Mouse (Mus musculus) embryonic facial prominence, embryonic 15.5 days (tissue): ENCODE data around the gene Gm7233. TPM values are rescaled to one million over a fixed set of nuclear protein-coding genes. Genes with fewer than 3 reads are reported as not detected.
"Not testable (repeated sequence)": the region's sequence is repeated elsewhere in the genome, so short reads cannot be mapped to it uniquely, and the experiment has no call there.

Source experiments
- ATAC-seq: fragments of 200-750 bp; cut with Nextera tagmentation; 2 replicates; pipeline ENCODE4 v1.8.0; 2017; ENCODE audit warnings: low read depth, moderate TSS enrichment; ENCODE audit not compliant: insufficient number of reproducible peaks, low FRiP score, low TSS enrichment
- H3K27ac ChIP-seq: fragments of 300-500 bp; sonication (generic); replicated peaks from 2 replicates; pipeline ENCODE4 v1.5.1; 2015; ENCODE audit warnings: mild to moderate bottlenecking, inconsistent platforms
- H3K27me3 ChIP-seq: fragments of 300-500 bp; sonication (generic); 2 replicates; pipeline ENCODE4 v1.6.1; 2015; ENCODE audit warnings: inconsistent platforms
- H3K36me3 ChIP-seq: fragments of 300-500 bp; sonication (generic); 2 replicates; pipeline ENCODE4 v1.6.1; 2015; ENCODE audit warnings: mild to moderate bottlenecking, inconsistent platforms
- H3K4me1 ChIP-seq: fragments of 300-500 bp; sonication (generic); 2 replicates; pipeline ENCODE4 v1.6.1; 2015; ENCODE audit warnings: inconsistent platforms
- H3K4me2 ChIP-seq: fragments of 300-500 bp; sonication (generic); replicated peaks from 2 replicates; pipeline ENCODE4 v1.6.1; 2015; ENCODE audit warnings: mild to moderate bottlenecking, inconsistent platforms
- H3K4me3 ChIP-seq: fragments of 300-500 bp; sonication (generic); replicated peaks from 2 replicates; pipeline ENCODE4 v1.5.1; 2015; ENCODE audit warnings: mild to moderate bottlenecking, inconsistent platforms
- H3K9ac ChIP-seq: fragments of 300-500 bp; sonication (generic); 2 replicates; pipeline ENCODE4 v1.6.1; 2015; ENCODE audit warnings: inconsistent platforms
- H3K9me3 ChIP-seq: fragments of 300-500 bp; sonication (generic); replicated peaks from 2 replicates; pipeline ENCODE4 v1.6.1; 2016; ENCODE audit warnings: inconsistent platforms
- WGBS: fragments of 180-500 bp; shearing (Covaris S2); methylation state at CpG from one replicate; pipeline ENCODE4 v1.1.7; 2015; 5-methylcytosine and 5-hydroxymethylcytosine counted together
- polyA plus RNA-seq: library from polyadenylated mRNA; unstranded; fragments of >200 nt; fragmentation: Nextera tagmentation; extraction: Ambion mirVana; gene quantifications from 2 replicates; pipeline ENCODE4 v1.2.1, GENCODE M21; 2015

Gene Gm7233
- polyA plus RNA-seq = not detected in 2 replicates

GRCm38 (mm10) chr14:43179567-43179966 lies at the start of gene Gm7233:
Gm7233 (plus strand) TSS chr14:43179867.
- H3K27me3 ChIP-seq, H3K9me3 ChIP-seq, H3K27ac ChIP-seq, H3K9ac ChIP-seq, H3K36me3 ChIP-seq, ATAC-seq, H3K4me2 ChIP-seq, H3K4me3 ChIP-seq, H3K4me1 ChIP-seq: not testable (repeated sequence)
- 69% methylated on average over 5 of the region's 5 CpGs for WGBS

GRCm38 (mm10) chr14:43167189-43167588 lies 12.5 kb upstream of the Gm7233 start:
- 68% methylated on average over 3 of the region's 4 CpGs for WGBS
- not testable (repeated sequence) for H3K4me3 ChIP-seq, H3K36me3 ChIP-seq, H3K9ac ChIP-seq, H3K9me3 ChIP-seq, H3K4me2 ChIP-seq, ATAC-seq, H3K27me3 ChIP-seq, H3K27ac ChIP-seq, H3K4me1 ChIP-seq

- H3K4me1 ChIP-seq, H3K9me3 ChIP-seq, ATAC-seq, H3K9ac ChIP-seq, H3K27ac ChIP-seq, H3K27me3 ChIP-seq, H3K36me3 ChIP-seq, H3K4me2 ChIP-seq, H3K4me3 ChIP-seq: not testable (repeated sequence)
- WGBS = no CpG with 5 or more reads among the region's 10 CpGs
Observed at GRCm38 (mm10) chr14:43167942-43168341, 11.7 kb upstream of the Gm7233 start.

DNA sequence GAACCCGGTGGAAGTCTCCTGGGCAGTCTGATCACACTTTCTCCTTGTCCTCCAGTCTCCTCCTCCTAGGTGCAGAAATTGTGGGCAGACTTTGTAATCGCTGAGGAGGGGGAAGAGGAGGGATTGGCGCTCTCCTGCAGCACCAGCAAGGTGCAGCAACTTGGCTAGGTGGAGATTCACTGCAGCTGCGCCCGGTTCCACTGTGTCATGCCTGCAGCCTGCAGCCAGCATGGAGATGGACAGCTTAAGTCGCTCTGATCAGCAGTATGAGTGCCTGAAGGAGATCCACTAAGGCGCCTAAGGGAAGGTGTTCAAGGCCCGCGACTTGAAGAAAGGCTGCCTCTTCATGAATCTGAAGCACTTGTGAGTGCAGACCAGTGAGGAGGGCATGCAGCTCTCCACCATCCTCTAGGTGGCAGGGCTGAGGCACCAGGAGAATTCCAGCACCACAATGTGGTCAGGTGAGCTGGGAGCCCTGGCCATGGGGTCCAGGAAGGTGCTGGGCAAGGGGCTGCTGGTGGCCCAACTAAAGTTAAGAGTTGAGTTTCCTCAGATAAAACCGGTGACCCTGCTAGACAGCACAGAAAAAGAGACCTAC lies 11.0 kb upstream of the Gm7233 start:
- not testable (repeated sequence) for H3K27ac ChIP-seq, H3K9ac ChIP-seq, ATAC-seq, H3K4me1 ChIP-seq, H3K27me3 ChIP-seq, H3K4me3 ChIP-seq, H3K36me3 ChIP-seq, H3K4me2 ChIP-seq, H3K9me3 ChIP-seq
- 17% methylated on average over 1 of the region's 10 CpGs for WGBS

DNA sequence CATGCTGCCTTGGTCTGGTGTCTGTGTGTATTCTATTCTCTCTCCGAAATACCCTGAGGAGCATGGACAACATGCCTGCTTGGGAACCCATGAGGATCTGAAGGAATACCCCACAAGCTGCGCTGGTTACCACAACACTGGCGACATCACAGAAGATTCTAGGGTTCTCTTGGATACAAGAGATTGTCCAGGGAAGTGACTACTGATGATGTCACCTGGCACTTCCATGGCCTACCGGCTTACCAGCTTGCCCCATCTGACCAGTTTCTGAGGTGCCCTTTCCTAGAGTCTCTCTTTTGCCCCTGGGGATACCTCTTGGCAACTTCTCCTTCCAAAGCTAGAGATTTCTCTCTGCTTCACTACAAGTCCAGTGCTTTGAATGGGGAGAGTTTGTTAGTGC lies 55.5 kb downstream of the Gm7233 start, which contains the start of gene Gm8122:
Gene Gm8122, minus strand, starts transcription at position 101 of the 400 bp plus-strand sequence.
- not testable (repeated sequence) for H3K4me2 ChIP-seq, ATAC-seq, H3K4me1 ChIP-seq, H3K4me3 ChIP-seq, H3K9me3 ChIP-seq, H3K36me3 ChIP-seq, H3K27ac ChIP-seq, H3K9ac ChIP-seq, H3K27me3 ChIP-seq
- 80% methylated on average over 4 of the region's 4 CpGs for WGBS

Other genes with a start within 250 kb of the Gm7233 start
- gene Gm8082, start 186.2 kb upstream of the Gm7233 start, polyA plus RNA-seq = not detected in 2 replicates
- not detected in 2 replicates for gene Gm10376, start 164.2 kb upstream of the Gm7233 start, polyA plus RNA-seq
- gene Gm8094, start 103.2 kb upstream of the Gm7233 start, polyA plus RNA-seq = not detected in 2 replicates
- gene Gm8104, start 79.3 kb upstream of the Gm7233 start, polyA plus RNA-seq = not detected in 2 replicates
- gene Gm8122, start 55.4 kb downstream of the Gm7233 start, polyA plus RNA-seq = not detected in 2 replicates
- gene Gm8126, start 78.8 kb downstream of the Gm7233 start, polyA plus RNA-seq = not detected in 2 replicates
- gene Gm9732, start 95.2 kb downstream of the Gm7233 start, polyA plus RNA-seq = not detected in 2 replicates
- not detected in 2 replicates for gene Gm8127, start 114.0 kb downstream of the Gm7233 start, polyA plus RNA-seq
- not detected in 2 replicates for gene 1700001F09Rik, start 167.9 kb downstream of the Gm7233 start, polyA plus RNA-seq
- gene Gm8138, start 236.5 kb downstream of the Gm7233 start, polyA plus RNA-seq = not detected in 2 replicates